Mouse (Mus musculus) liver, embryonic 12.5 days (tissue): ENCODE measurements around the gene Emilin1. TPM values are rescaled to one million over a fixed set of nuclear protein-coding genes. Genes with fewer than 3 reads are reported as not detected.

Source experiments
- ATAC-seq: fragments of 200-750 bp; cut with Nextera tagmentation; 2 replicates; pipeline ENCODE4 v1.8.0; 2017; ENCODE audit warnings: moderate number of reproducible peaks, mild to moderate bottlenecking, moderate library complexity
- H3K27ac ChIP-seq: fragments of 300-500 bp; sonication (generic); 2 replicates; pipeline ENCODE4 v1.5.1; 2016; ENCODE audit warnings: mild to moderate bottlenecking
- H3K27me3 ChIP-seq: fragments of 300-500 bp; sonication (generic); replicated peaks from 2 replicates; pipeline ENCODE4 v1.6.1; 2016; ENCODE audit warnings: mild to moderate bottlenecking, moderate library complexity
- H3K36me3 ChIP-seq: fragments of 300-500 bp; sonication (generic); 2 replicates; pipeline ENCODE4 v1.6.1; 2016; ENCODE audit warnings: mild to moderate bottlenecking, moderate library complexity
- H3K4me1 ChIP-seq: fragments of 300-500 bp; sonication (generic); 2 replicates; pipeline ENCODE4 v1.6.1; 2016
- H3K4me2 ChIP-seq: fragments of 300-500 bp; sonication (generic); 2 replicates; pipeline ENCODE4 v1.6.1; 2016; ENCODE audit warnings: mild to moderate bottlenecking, moderate library complexity
- H3K4me3 ChIP-seq: fragments of 300-500 bp; sonication (generic); 2 replicates; pipeline ENCODE4 v1.5.1; 2016; ENCODE audit warnings: mild to moderate bottlenecking, moderate library complexity
- H3K9ac ChIP-seq: fragments of 300-500 bp; sonication (generic); 2 replicates; pipeline ENCODE4 v1.6.1; 2016; ENCODE audit warnings: mild to moderate bottlenecking, moderate library complexity
- H3K9me3 ChIP-seq: fragments of 300-500 bp; sonication (generic); replicated peaks from 2 replicates; pipeline ENCODE4 v1.6.1; 2016; ENCODE audit warnings: mild to moderate bottlenecking, moderate library complexity
- WGBS: fragments of 180-500 bp; shearing (Covaris S2); methylation state at CpG from one replicate; pipeline ENCODE4 v1.1.7; 2016; ENCODE audit not compliant: insufficient replicate concordance; 5-methylcytosine and 5-hydroxymethylcytosine counted together
- polyA plus RNA-seq: library from polyadenylated mRNA; unstranded; fragments of >200 nt; fragmentation: Nextera tagmentation; extraction: Ambion mirVana; gene quantifications from 2 replicates; pipeline ENCODE4 v1.2.1, GENCODE M21; 2016

Emilin1 gene
- polyA plus RNA-seq, 1 experiment from 2014 or later: 73.6 TPM

GRCm38 (mm10) chr5:30952551-30952950, 39.3 kb downstream of the Emilin1 start:
- H3K27me3 ChIP-seq: no peaks in the 10 kb centered on the region
- WGBS: 73% methylated on average over 5 of the region's 5 CpGs
- H3K36me3 ChIP-seq: peaks cover 50% of the 10 kb centered on the region
- H3K9ac ChIP-seq: 0 out of 2 replicates have a peak overlapping the region, but pooled peaks have one; percentile 1
- no peaks in the 10 kb centered on the region for H3K9me3 ChIP-seq
- peaks cover 23% of the 10 kb centered on the region for H3K4me1 ChIP-seq
- no peak for ATAC-seq
- H3K4me3 ChIP-seq: no peak overlapping the region
- no peak overlapping the region for H3K4me2 ChIP-seq
- 0 out of 2 replicates have a peak overlapping the region, but pooled peaks have one; percentile 20 for H3K27ac ChIP-seq

- Histone ChIP-seq H3K27me3 (no peaks in the 10 kb centered on the region), H3K27ac (no peak overlapping the region), H3K4me2 (no peak overlapping the region), H3K36me3 (peaks cover 65% of the 10 kb centered on the region), H3K9ac (no peak overlapping the region), H3K9me3 (no peaks in the 10 kb centered on the region), H3K4me3 (no peak overlapping the region), H3K4me1 (peaks cover 35% of the 10 kb centered on the region)
- WGBS: 91% methylated on average over 6 of the region's 6 CpGs
- ATAC-seq: no peak
Observed at GRCm38 (mm10) chr5:30954065-30954464, 40.9 kb downstream of the Emilin1 start.

GRCm38 (mm10) chr5:30954556-30954955, 41.4 kb downstream of the Emilin1 start:
- Histone ChIP-seq H3K4me1 (peaks cover 34% of the 10 kb centered on the region), H3K9me3 (no peaks in the 10 kb centered on the region), H3K27ac (no peak overlapping the region), H3K36me3 (peaks cover 65% of the 10 kb centered on the region), H3K4me2 (no peak overlapping the region), H3K9ac (no peak overlapping the region), H3K27me3 (no peaks in the 10 kb centered on the region), H3K4me3 (no peak overlapping the region)
- no peak for ATAC-seq
- 91% methylated on average over 9 of the region's 9 CpGs for WGBS

- WGBS: 89% methylated on average over 6 of the region's 6 CpGs
- no peaks in the 10 kb centered on the region for H3K27me3 ChIP-seq
Observed at GRCm38 (mm10) chr5:30955751-30956150, 42.5 kb downstream of the Emilin1 start.

GRCm38 (mm10) chr5:30957891-30958290, 44.7 kb downstream of the Emilin1 start:
- no peaks in the 10 kb centered on the region for H3K9me3 ChIP-seq
- ATAC-seq: no peak
- H3K27ac ChIP-seq: no peak overlapping the region
- peaks cover 38% of the 10 kb centered on the region for H3K4me1 ChIP-seq
- H3K4me3 ChIP-seq: no peak overlapping the region
- peak overlapping the region; percentile 89 for H3K4me2 ChIP-seq
- peaks cover 54% of the 10 kb centered on the region for H3K36me3 ChIP-seq
- WGBS: 88% methylated on average over 6 of the region's 6 CpGs
- H3K27me3 ChIP-seq: no peaks in the 10 kb centered on the region
- no peak overlapping the region for H3K9ac ChIP-seq

More at GRCm38 (mm10) chr5:30955751-30956150, 42.5 kb downstream of the Emilin1 start:
- no peaks in the 10 kb centered on the region for H3K9me3 ChIP-seq
- no peak overlapping the region for H3K4me2 ChIP-seq
- H3K4me3 ChIP-seq: no peak overlapping the region
- H3K27ac ChIP-seq: no peak overlapping the region
- no peak overlapping the region for H3K9ac ChIP-seq
- ATAC-seq: no peak
- H3K36me3 ChIP-seq: peaks cover 65% of the 10 kb centered on the region
- peaks cover 30% of the 10 kb centered on the region for H3K4me1 ChIP-seq

- H3K9ac ChIP-seq: peak overlapping the region; percentile 90
- peak overlapping the region; percentile 89 for H3K4me2 ChIP-seq
- ATAC-seq: no peak
- no peaks in the 10 kb centered on the region for H3K9me3 ChIP-seq
- 30% methylated on average over 19 of the region's 19 CpGs for WGBS
- H3K27ac ChIP-seq: peak overlapping the region; percentile 80
- peaks cover 38% of the 10 kb centered on the region for H3K4me1 ChIP-seq
- H3K36me3 ChIP-seq: peaks cover 40% of the 10 kb centered on the region
- no peaks in the 10 kb centered on the region for H3K27me3 ChIP-seq
- peak overlapping the region; percentile 87 for H3K4me3 ChIP-seq
Observed at GRCm38 (mm10) chr5:30959198-30959854, 46.1 kb downstream of the Emilin1 start.

- Histone ChIP-seq H3K27me3 (no peaks in the 10 kb centered on the region), H3K4me1 (peaks cover 38% of the 10 kb centered on the region), H3K4me2 (peak within 1 kb of the TSS; percentile 89), H3K4me3 (peak within 1 kb of the TSS; percentile 87), H3K27ac (peak within 1 kb of the TSS; percentile 80), H3K36me3 (peaks cover 33% of the 10 kb centered on the region), H3K9ac (peak within 1 kb of the TSS; percentile 90), H3K9me3 (no peaks in the 10 kb centered on the region)
- under 1% methylated on average over 56 of the region's 56 CpGs for WGBS
- ATAC-seq: peak; percentile 94
Observed at GRCm38 (mm10) chr5:30959966-30960501, 46.8 kb downstream of the Emilin1 start, which contains the start of gene Preb. Preb (minus strand) TSS chr5:30960361.

- Histone ChIP-seq H3K9ac (peak overlapping the region; percentile 90; the same call in 1 of the 2 replicates), H3K36me3 (peaks cover 25% of the 10 kb centered on the region), H3K4me3 (peak overlapping the region; percentile 87), H3K4me2 (peak overlapping the region; percentile 89), H3K9me3 (no peaks in the 10 kb centered on the region), H3K27me3 (no peaks in the 10 kb centered on the region), H3K4me1 (peaks cover 38% of the 10 kb centered on the region), H3K27ac (peak overlapping the region; percentile 80; the same call in 1 of the 2 replicates)
- WGBS: 75% methylated on average over 2 of the region's 2 CpGs
- ATAC-seq: no peak
Observed at GRCm38 (mm10) chr5:30960814-30961213, 47.6 kb downstream of the Emilin1 start.

- H3K36me3 ChIP-seq: peaks cover 21% of the 10 kb centered on the region
- H3K4me3 ChIP-seq: no peak overlapping the region
- H3K4me1 ChIP-seq: peaks cover 38% of the 10 kb centered on the region
- ATAC-seq: no peak
- no peak overlapping the region for H3K9ac ChIP-seq
- H3K4me2 ChIP-seq: no peak overlapping the region
- H3K27ac ChIP-seq: peak overlapping the region; percentile 22; the same call in 1 of the 2 replicates
- H3K27me3 ChIP-seq: no peaks in the 10 kb centered on the region
- 33% methylated on average over 10 of the region's 10 CpGs for WGBS
- no peaks in the 10 kb centered on the region for H3K9me3 ChIP-seq
Observed at GRCm38 (mm10) chr5:30961545-30962505, 48.6 kb downstream of the Emilin1 start.

- no peak overlapping the region for H3K27ac ChIP-seq
- H3K27me3 ChIP-seq: no peaks in the 10 kb centered on the region
- peaks cover 2% of the 10 kb centered on the region; the same call in 1 of the 2 replicates for H3K36me3 ChIP-seq
- H3K4me3 ChIP-seq: no peak overlapping the region
- no peak for ATAC-seq
- H3K4me2 ChIP-seq: no peak overlapping the region
- H3K4me1 ChIP-seq: peaks cover 21% of the 10 kb centered on the region
- 58% methylated on average over 3 of the region's 3 CpGs for WGBS
- no peak overlapping the region for H3K9ac ChIP-seq
- no peaks in the 10 kb centered on the region for H3K9me3 ChIP-seq
Observed at GRCm38 (mm10) chr5:30963916-30964315, 50.7 kb downstream of the Emilin1 start.

GRCm38 (mm10) chr5:30966189-30966588, 53.0 kb downstream of the Emilin1 start:
- Histone ChIP-seq H3K36me3 (no peaks in the 10 kb centered on the region), H3K9ac (no peak overlapping the region), H3K4me1 (peaks cover 23% of the 10 kb centered on the region), H3K4me3 (no peak overlapping the region), H3K27ac (no peak overlapping the region), H3K27me3 (peaks cover 8% of the 10 kb centered on the region; the same call in 1 of the 2 replicates), H3K9me3 (no peaks in the 10 kb centered on the region), H3K4me2 (no peak overlapping the region)
- ATAC-seq: 0 out of 2 replicates have a peak, but pooled peaks have one; percentile 24
- 64% methylated on average over 4 of the region's 4 CpGs for WGBS
